Mouse (Mus musculus) intestine, postnatal 0 days (tissue): ENCODE results near the gene Rasd1. TPM values are rescaled to one million over a fixed set of nuclear protein-coding genes. Genes with fewer than 3 reads are reported as not detected.

Experiments
- ATAC-seq: fragments of 200-750 bp; cut with Nextera tagmentation; 2 replicates; pipeline ENCODE4 v1.8.0; 2017; ENCODE audit warnings: mild to moderate bottlenecking, moderate TSS enrichment, moderate library complexity
- H3K27ac ChIP-seq: fragments of 300-500 bp; sonication (generic); 2 replicates; pipeline ENCODE4 v1.5.1; 2014; ENCODE audit warnings: mild to moderate bottlenecking, low read depth, low read length, moderate library complexity
- H3K27me3 ChIP-seq: fragments of 300-500 bp; sonication (generic); replicated peaks from 2 replicates; pipeline ENCODE4 v1.6.1; 2014; ENCODE audit warnings: low read length, mixed read lengths; ENCODE audit not compliant: control insufficient read depth, insufficient read depth
- H3K36me3 ChIP-seq: fragments of 300-500 bp; sonication (generic); 2 replicates; pipeline ENCODE4 v1.6.1; 2014; ENCODE audit warnings: mild to moderate bottlenecking, moderate library complexity; ENCODE audit not compliant: control insufficient read depth, insufficient read depth
- H3K4me1 ChIP-seq: fragments of 300-500 bp; sonication (generic); replicated peaks from 2 replicates; pipeline ENCODE4 v1.6.1; 2014; ENCODE audit warnings: antibody characterized with exemption, low read length, mixed read lengths; ENCODE audit not compliant: control insufficient read depth, insufficient read depth
- H3K4me2 ChIP-seq: fragments of 300-500 bp; sonication (generic); replicated peaks from 2 replicates; pipeline ENCODE4 v1.6.1; 2014; ENCODE audit warnings: low read depth, mild to moderate bottlenecking, moderate library complexity
- H3K4me3 ChIP-seq: fragments of 300-500 bp; sonication (generic); 2 replicates; pipeline ENCODE4 v1.5.1; 2014; ENCODE audit warnings: low read depth, low read length
- H3K9ac ChIP-seq: fragments of 300-500 bp; sonication (generic); 2 replicates; pipeline ENCODE4 v1.6.1; 2014; ENCODE audit warnings: mild to moderate bottlenecking, low read depth, low read length
- H3K9me3 ChIP-seq: fragments of 300-500 bp; sonication (generic); 2 replicates; pipeline ENCODE4 v1.6.1; 2016; ENCODE audit warnings: mixed run types; ENCODE audit not compliant: control insufficient read depth
- CTCF ChIP-seq: sonication (generic); IDR thresholded peaks from 2 replicates; pipeline ENCODE4 v1.5.1; 2016; ENCODE audit warnings: low read depth, mild to moderate bottlenecking, control low read depth, antibody characterized with exemption, moderate library complexity
- WGBS: fragments of 180-500 bp; shearing (Covaris S2); extraction: QIAGEN DNeasy Blood & Tissue Kit; methylation state at CpG from one replicate; pipeline ENCODE4 v1.1.7; 2014; 5-methylcytosine and 5-hydroxymethylcytosine counted together
- polyA plus RNA-seq: library from polyadenylated mRNA; unstranded; fragments of >200 nt; fragmentation: Nextera tagmentation; extraction: Ambion mirVana; gene quantifications from 2 replicates; pipeline ENCODE4 v1.2.1, GENCODE M21; 2015

Rasd1 gene
- polyA plus RNA-seq, 1 experiment from 2014 or later = 1.4 TPM

- Histone ChIP-seq H3K4me1 (0 out of 2 replicates have a peak, but pooled peaks cover 7% of the 10 kb centered on the region), H3K36me3 (no peaks in the 10 kb centered on the region), H3K4me3 (no peak overlapping the region), H3K27ac (peak overlapping the region; percentile 73; the same call in 1 of the 2 replicates), H3K9me3 (no peaks in the 10 kb centered on the region), H3K4me2 (no peak overlapping the region), H3K27me3 (no peaks in the 10 kb centered on the region), H3K9ac (no peak overlapping the region)
- no peak for TF ChIP-seq CTCF
- peak; percentile 42 for ATAC-seq
- WGBS = 4% methylated on average over 3 of the region's 3 CpGs
Measured at GRCm38 (mm10) chr11:59941391-59941790, 23.4 kb downstream of the Rasd1 start.

DNA sequence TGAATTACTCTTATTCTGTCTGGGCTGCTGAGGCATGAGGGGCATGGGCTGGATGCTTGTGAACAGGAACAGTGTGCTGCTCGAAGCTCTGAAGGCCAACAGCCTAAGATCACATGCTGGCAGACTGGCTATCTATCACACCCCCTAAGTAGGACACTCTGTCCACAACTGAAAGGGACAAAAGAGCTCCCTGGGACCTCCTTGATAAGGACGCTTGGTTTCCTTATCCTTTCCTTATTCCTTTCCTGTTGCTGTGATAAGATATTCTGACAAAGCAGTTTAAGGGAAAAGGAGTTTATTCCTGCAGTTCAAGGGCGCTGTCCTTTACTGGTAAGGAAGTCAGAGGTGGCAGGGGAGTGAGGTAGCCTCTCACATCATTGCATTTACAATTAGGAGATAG lies 24.1 kb downstream of the Rasd1 start:
- peak; percentile 66 for ATAC-seq
- H3K36me3 ChIP-seq = no peaks in the 10 kb centered on the region

DNA sequence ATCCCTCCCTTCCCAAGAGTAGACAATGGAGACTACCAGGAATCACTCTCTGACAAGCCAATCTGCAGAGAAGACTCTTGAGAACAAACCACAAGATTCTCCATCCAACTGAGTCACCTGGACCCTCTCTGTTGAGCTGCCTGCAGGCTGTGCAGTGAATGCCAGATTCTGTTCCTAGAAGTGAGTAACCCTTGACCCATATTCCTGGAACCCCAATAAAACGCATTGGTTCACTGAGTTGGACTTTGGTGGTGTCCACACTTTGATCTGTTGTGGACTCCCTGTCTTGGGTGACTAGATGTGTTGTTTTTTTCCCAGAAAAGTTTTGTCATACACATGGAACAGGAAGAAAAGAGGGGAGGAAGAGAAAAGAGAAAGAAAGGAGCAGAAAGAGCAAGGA lies 24.9 kb downstream of the Rasd1 start:
- H3K27me3 ChIP-seq = no peaks in the 10 kb centered on the region
- no peak overlapping the region for H3K9ac ChIP-seq
- no peak overlapping the region for H3K4me3 ChIP-seq
- 0 out of 2 replicates have a peak, but pooled peaks cover 7% of the 10 kb centered on the region for H3K4me1 ChIP-seq
- H3K27ac ChIP-seq = peak overlapping the region; percentile 77
- H3K4me2 ChIP-seq = no peak overlapping the region
- H3K36me3 ChIP-seq = no peaks in the 10 kb centered on the region
- ATAC-seq = peak; percentile 50
- no peak for TF ChIP-seq CTCF
- 22% methylated on average over 1 of the region's 1 CpGs for WGBS
- H3K9me3 ChIP-seq = no peaks in the 10 kb centered on the region

More for the DNA sequence above, 24.1 kb downstream of the Rasd1 start:
- 49% methylated on average over 3 of the region's 3 CpGs for WGBS
- no peaks in the 10 kb centered on the region for H3K9me3 ChIP-seq
- 0 out of 2 replicates have a peak, but pooled peaks cover 7% of the 10 kb centered on the region for H3K4me1 ChIP-seq
- H3K4me3 ChIP-seq = no peak overlapping the region
- H3K9ac ChIP-seq = peak overlapping the region; percentile 3; the same call in 1 of the 2 replicates
- peak overlapping the region; percentile 77 for H3K27ac ChIP-seq
- H3K4me2 ChIP-seq = no peak overlapping the region
- no peaks in the 10 kb centered on the region for H3K27me3 ChIP-seq
- no peak for TF ChIP-seq CTCF

DNA sequence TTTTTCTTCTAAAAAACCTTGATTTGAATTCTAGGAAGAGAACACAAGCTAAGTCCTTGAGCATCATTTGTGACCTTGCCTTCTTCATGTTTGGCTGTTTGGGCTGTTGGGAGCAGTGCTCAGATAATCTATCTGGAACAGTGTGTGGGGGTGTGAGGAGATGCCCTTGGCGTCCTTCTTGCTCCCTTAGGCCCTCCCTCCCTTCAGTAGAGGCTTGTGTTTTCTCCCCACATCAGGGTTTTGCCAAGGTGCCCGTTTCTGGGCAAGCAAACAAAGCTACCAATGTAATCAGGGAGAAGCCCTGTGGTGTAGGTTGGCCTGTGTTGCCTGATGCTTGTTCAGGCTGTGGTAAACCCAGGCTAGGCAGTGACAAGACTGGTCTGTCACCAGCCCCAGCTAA lies 27.1 kb downstream of the Rasd1 start:
- no peak overlapping the region for H3K4me3 ChIP-seq
- TF ChIP-seq CTCF = no peak
- 42% methylated on average over 2 of the region's 2 CpGs for WGBS
- H3K36me3 ChIP-seq = no peaks in the 10 kb centered on the region
- no peak overlapping the region for H3K9ac ChIP-seq
- H3K4me1 ChIP-seq = peaks cover 10% of the 10 kb centered on the region; the same call in 1 of the 2 replicates
- no peak overlapping the region for H3K4me2 ChIP-seq
- H3K27ac ChIP-seq = no peak overlapping the region
- ATAC-seq = no peak
- no peaks in the 10 kb centered on the region for H3K9me3 ChIP-seq
- no peaks in the 10 kb centered on the region for H3K27me3 ChIP-seq

DNA sequence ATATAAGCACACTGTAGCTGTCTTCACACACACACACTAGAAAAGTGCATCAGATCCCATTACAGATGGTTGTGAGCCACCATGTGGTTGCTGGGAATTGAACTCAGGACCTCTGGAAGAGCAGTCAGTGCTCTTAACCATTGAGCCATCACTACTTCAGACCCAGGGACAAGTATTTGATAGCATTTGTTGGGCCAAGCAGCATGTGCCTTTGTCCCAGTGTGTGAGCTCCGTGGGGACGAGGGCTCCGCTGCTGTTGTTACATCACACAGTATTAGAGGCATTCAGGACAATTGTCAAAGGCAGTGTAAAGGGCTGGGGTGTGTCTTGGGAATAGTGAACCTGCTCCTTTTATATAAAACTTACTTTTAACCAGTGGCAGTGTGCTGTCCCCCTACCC lies 27.7 kb downstream of the Rasd1 start:
- Histone ChIP-seq H3K9me3 (no peaks in the 10 kb centered on the region), H3K4me2 (no peak overlapping the region), H3K36me3 (no peaks in the 10 kb centered on the region), H3K27ac (no peak overlapping the region), H3K4me1 (peaks cover 14% of the 10 kb centered on the region; the same call in 1 of the 2 replicates), H3K4me3 (no peak overlapping the region), H3K27me3 (no peaks in the 10 kb centered on the region), H3K9ac (no peak overlapping the region)
- 84% methylated on average over 3 of the region's 3 CpGs for WGBS
- no peak for ATAC-seq
- TF ChIP-seq CTCF = no peak

GRCm38 (mm10) chr11:59933943-59934342 lies 30.8 kb downstream of the Rasd1 start:
- no peak overlapping the region for H3K27ac ChIP-seq
- no peak overlapping the region for H3K4me2 ChIP-seq
- H3K4me1 ChIP-seq = peaks cover 16% of the 10 kb centered on the region; the same call in 1 of the 2 replicates
- no peak for ATAC-seq
- no peak for TF ChIP-seq CTCF
- no peak overlapping the region for H3K4me3 ChIP-seq
- no peaks in the 10 kb centered on the region for H3K36me3 ChIP-seq
- no peak overlapping the region for H3K9ac ChIP-seq
- 55% methylated on average over 12 of the region's 12 CpGs for WGBS
- H3K27me3 ChIP-seq = no peaks in the 10 kb centered on the region
- H3K9me3 ChIP-seq = no peaks in the 10 kb centered on the region
